Mouse (Mus musculus) intestine, embryonic 14.5 days (tissue): ENCODE measurements around the gene Cnpy3. TPM values are rescaled to one million over a fixed set of nuclear protein-coding genes. Genes with fewer than 3 reads are reported as not detected.

ENCODE experiments used
- ATAC-seq: fragments of 200-750 bp; cut with Nextera tagmentation; replicated peaks from 2 replicates; pipeline ENCODE4 v1.8.0; 2017; ENCODE audit warnings: low read depth, moderate number of reproducible peaks, moderate TSS enrichment, moderate library complexity; ENCODE audit not compliant: low FRiP score, low TSS enrichment
- DNase-seq: peaks from one replicate; pipeline ENCODE4 v3.0.0-alpha.2; 2018; ENCODE audit warnings: low spot score
- H3K27ac ChIP-seq: fragments of 300-500 bp; sonication (generic); 2 replicates; pipeline ENCODE4 v1.5.1; 2014; ENCODE audit warnings: low read depth, mild to moderate bottlenecking, control low read depth
- H3K27me3 ChIP-seq: fragments of 300-500 bp; sonication (generic); replicated peaks from 2 replicates; pipeline ENCODE4 v1.6.1; 2014; ENCODE audit warnings: low read length, control low read depth; ENCODE audit not compliant: control insufficient read depth, insufficient read depth
- H3K36me3 ChIP-seq: fragments of 300-500 bp; sonication (generic); 2 replicates; pipeline ENCODE4 v1.6.1; 2014; ENCODE audit warnings: low read length, control low read depth; ENCODE audit not compliant: control insufficient read depth, insufficient read depth
- H3K4me1 ChIP-seq: fragments of 300-500 bp; sonication (generic); replicated peaks from 2 replicates; pipeline ENCODE4 v1.6.1; 2014; ENCODE audit warnings: low read length, control low read depth, mixed read lengths; ENCODE audit not compliant: control insufficient read depth, insufficient read depth
- H3K4me2 ChIP-seq: fragments of 300-500 bp; sonication (generic); 2 replicates; pipeline ENCODE4 v1.6.1; 2014; ENCODE audit warnings: low read length
- H3K4me3 ChIP-seq: fragments of 300-500 bp; sonication (generic); 2 replicates; pipeline ENCODE4 v1.5.1; 2014; ENCODE audit warnings: low read depth, low read length, control low read depth, mixed read lengths
- H3K9ac ChIP-seq: fragments of 300-500 bp; sonication (generic); 2 replicates; pipeline ENCODE4 v1.6.1; 2014; ENCODE audit warnings: mild to moderate bottlenecking, low read length
- H3K9me3 ChIP-seq: fragments of 300-500 bp; sonication (generic); 2 replicates; pipeline ENCODE4 v1.6.1; 2016; ENCODE audit warnings: low read length, control low read depth; ENCODE audit not compliant: control insufficient read depth
- WGBS: fragments of 180-500 bp; shearing (Covaris S2); extraction: QIAGEN DNeasy Blood & Tissue Kit; methylation state at CpG from one replicate; pipeline ENCODE4 v1.1.7; 2014; 5-methylcytosine and 5-hydroxymethylcytosine counted together
- polyA plus RNA-seq: library from polyadenylated mRNA; unstranded; fragments of >200 nt; fragmentation: Nextera tagmentation; extraction: Ambion mirVana; gene quantifications from 2 replicates; pipeline ENCODE4 v1.2.1, GENCODE M21; 2014

Gene Cnpy3
- polyA plus RNA-seq, 1 experiment from 2014 or later: 69.0 TPM

DNA sequence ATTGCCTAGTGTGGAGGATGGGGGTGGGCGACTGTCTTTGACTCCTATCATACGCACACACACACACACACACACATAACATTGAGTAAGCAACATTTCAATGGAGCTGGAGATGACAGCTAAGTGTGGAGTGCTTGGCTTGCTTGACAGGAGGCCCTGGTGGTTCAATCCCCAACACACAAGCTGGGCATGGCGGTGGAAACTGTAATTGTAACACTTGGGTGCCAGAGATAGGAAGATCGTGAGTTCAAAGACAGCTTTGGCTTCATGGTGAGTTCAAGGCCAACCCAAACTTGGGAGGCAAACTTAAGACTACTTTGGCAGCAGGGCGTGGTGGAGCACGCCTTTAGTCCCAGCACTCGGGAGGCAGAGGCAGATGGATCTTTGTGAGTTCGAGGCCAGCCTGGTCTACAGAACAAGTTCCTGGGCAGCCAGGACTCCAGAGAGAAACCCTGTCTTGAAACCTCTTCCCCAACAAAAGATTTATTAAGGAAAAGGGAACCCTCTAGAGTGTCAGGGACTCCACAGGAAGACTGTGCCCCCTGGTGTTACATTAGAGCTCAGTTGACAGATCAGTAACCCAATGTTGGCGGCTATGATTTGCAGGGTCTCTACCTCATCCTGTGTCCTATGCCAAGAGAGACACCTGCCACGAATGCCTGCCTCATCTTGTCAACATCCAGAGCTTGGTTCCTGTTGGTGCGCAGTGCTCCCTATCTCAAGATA is 37.1 kb downstream of the Cnpy3 start:
- 94% methylated on average over 11 of the region's 11 CpGs for WGBS
- ATAC-seq (no peak), DNase-seq (no peak)
- Histone ChIP-seq H3K9ac (no peak overlapping the region), H3K9me3 (no peaks in the 10 kb centered on the region), H3K4me1 (peaks cover 11% of the 10 kb centered on the region; the same call in 1 of the 2 replicates), H3K27me3 (no peaks in the 10 kb centered on the region), H3K36me3 (peaks cover 30% of the 10 kb centered on the region), H3K4me2 (no peak overlapping the region), H3K27ac (no peak overlapping the region), H3K4me3 (no peak overlapping the region)

DNA sequence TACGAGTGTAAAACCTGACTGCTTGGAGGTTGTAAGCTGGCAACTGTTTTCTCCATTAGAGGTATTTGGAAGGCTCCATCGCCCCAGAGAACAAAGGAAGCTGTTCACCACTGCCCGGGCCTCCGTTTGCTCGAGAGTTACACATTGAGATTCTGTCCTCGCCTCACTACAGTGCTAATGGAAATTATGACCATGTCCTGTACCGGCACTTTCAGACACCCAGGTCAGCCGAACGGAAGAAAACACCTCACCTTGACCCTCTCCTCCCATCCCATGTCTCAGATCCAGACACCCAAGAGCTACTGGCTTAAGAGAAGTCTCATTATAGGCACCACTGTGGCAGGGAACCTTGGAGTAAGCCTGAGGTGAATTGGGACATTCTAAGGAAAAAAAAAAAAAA is 38.2 kb downstream of the Cnpy3 start:
- no peak for DNase-seq
- no peak for ATAC-seq
- Histone ChIP-seq H3K27me3 (no peaks in the 10 kb centered on the region), H3K4me1 (peaks cover 11% of the 10 kb centered on the region; the same call in 1 of the 2 replicates), H3K9me3 (no peaks in the 10 kb centered on the region), H3K36me3 (peaks cover 30% of the 10 kb centered on the region), H3K27ac (no peak overlapping the region), H3K4me3 (no peak overlapping the region), H3K9ac (no peak overlapping the region), H3K4me2 (no peak overlapping the region)
- 88% methylated on average over 9 of the region's 9 CpGs for WGBS

DNA sequence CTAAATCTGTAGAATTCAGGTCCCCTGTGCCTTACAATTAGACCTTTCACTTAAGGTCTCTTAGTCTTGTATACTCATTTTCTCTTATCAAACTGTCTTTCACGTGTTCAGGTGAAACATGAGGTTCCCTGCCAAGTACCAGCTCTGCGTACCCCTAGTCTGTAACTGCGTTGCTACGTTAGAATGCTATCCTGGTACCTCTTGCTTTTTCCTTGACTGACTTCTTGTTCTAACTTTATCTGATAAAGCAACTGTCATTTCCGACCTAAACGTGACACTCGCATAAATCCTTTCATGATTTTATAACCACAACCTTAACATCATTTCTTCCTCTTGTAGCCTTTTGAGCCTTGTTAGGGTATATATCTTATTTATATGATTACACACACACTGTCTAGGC is 39.6 kb downstream of the Cnpy3 start:
- 69% methylated on average over 7 of the region's 7 CpGs for WGBS
- DNase-seq (no peak), ATAC-seq (no peak)
- Histone ChIP-seq H3K36me3 (peaks cover 30% of the 10 kb centered on the region), H3K27me3 (no peaks in the 10 kb centered on the region), H3K4me3 (peak overlapping the region; percentile 72), H3K9ac (peak overlapping the region; percentile 88), H3K4me2 (peak overlapping the region; percentile 97), H3K4me1 (peaks cover 11% of the 10 kb centered on the region; the same call in 1 of the 2 replicates), H3K9me3 (no peaks in the 10 kb centered on the region), H3K27ac (no peak overlapping the region)

DNA sequence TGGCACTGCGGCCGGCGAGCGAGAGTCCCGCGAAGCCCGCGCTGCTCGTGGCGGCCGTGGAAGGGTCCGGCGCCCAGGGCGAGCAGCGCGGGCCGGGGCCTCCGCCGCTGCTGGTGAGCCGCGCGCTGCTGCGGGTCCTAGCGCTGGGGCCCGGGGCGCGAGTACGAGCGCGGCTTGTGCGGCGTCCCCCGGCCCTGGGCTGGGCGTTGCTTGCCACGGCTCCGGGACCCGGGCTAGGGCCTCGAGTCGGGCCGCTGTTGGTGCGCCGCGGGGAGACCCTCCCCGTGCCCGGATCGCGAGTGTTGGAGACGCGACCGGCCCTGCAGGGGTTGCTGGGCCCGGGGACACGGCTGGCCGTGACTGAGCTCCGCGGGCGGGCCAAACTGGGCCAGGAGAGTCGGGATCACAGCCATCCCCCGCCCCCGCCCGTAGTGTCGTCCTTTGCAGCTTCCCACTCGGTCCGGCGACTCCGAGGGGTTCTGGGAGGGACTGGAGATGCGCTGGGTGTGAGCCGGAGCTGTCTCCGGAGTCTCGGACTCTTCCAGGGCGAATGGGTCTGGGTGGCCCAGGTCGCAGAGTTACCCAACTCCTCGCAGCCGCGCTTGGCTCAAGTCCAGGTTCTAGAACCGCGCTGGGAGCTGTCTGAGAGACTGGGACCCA is 40.3 kb downstream of the Cnpy3 start:
- peak overlapping the region; percentile 72 for H3K4me3 ChIP-seq
- peak overlapping the region; percentile 88 for H3K9ac ChIP-seq
- peak overlapping the region; percentile 23; the same call in 1 of the 2 replicates for H3K27ac ChIP-seq
- 1% methylated on average over 60 of the region's 76 CpGs for WGBS
- H3K9me3 ChIP-seq: no peaks in the 10 kb centered on the region
- H3K4me2 ChIP-seq: peak overlapping the region; percentile 97
- no peaks in the 10 kb centered on the region for H3K27me3 ChIP-seq
- peaks cover 11% of the 10 kb centered on the region; the same call in 1 of the 2 replicates for H3K4me1 ChIP-seq
- DNase-seq: peak; percentile 62
- ATAC-seq: peak; percentile 66
- H3K36me3 ChIP-seq: peaks cover 30% of the 10 kb centered on the region

DNA sequence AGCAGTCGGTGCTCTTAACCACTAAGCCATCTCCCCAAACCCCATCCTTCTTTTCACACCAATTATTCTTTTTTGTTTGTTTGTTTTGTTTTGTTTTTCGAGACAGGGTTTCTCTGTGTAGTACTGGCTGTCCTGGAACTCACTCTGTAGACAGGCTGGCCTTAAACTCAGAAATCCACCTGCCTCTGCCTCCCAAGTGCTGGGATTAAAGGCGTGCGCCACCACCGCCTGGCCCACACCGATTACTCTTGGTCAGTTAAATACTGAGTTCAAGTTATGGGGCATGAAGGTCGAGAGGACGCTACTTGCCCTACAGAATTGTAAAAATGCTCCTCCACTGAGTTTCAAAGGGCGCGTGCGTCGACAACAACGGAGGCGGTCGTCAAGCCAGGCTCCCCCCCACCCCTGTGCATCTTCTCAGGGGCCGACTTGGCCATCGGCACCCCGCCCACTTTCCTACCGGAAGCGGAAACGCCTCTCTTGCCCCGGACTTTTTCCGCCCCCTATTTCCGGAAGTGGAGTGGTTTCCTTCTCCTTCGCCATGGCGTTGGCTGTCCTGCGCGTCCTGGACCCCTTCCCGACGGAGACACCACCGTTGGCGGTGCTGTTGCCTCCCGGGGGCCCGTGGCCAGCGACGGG is 40.9 kb downstream of the Cnpy3 start, which contains the start of gene Pex6:
Gene Pex6 (plus strand): TSS at position 505 of the 639 bp plus-strand sequence.
- Histone ChIP-seq H3K36me3 (peaks cover 27% of the 10 kb centered on the region), H3K4me3 (peak within 1 kb of the TSS; percentile 72), H3K9ac (peak within 1 kb of the TSS; percentile 88), H3K9me3 (no peaks in the 10 kb centered on the region), H3K27me3 (no peaks in the 10 kb centered on the region), H3K27ac (peak within 1 kb of the TSS; percentile 23; the same call in 1 of the 2 replicates), H3K4me1 (peaks cover 11% of the 10 kb centered on the region; the same call in 1 of the 2 replicates), H3K4me2 (peak within 1 kb of the TSS; percentile 97)
- ATAC-seq (peak; percentile 86), DNase-seq (peak; percentile 94)
- 8% methylated on average over 36 of the region's 36 CpGs for WGBS

DNA sequence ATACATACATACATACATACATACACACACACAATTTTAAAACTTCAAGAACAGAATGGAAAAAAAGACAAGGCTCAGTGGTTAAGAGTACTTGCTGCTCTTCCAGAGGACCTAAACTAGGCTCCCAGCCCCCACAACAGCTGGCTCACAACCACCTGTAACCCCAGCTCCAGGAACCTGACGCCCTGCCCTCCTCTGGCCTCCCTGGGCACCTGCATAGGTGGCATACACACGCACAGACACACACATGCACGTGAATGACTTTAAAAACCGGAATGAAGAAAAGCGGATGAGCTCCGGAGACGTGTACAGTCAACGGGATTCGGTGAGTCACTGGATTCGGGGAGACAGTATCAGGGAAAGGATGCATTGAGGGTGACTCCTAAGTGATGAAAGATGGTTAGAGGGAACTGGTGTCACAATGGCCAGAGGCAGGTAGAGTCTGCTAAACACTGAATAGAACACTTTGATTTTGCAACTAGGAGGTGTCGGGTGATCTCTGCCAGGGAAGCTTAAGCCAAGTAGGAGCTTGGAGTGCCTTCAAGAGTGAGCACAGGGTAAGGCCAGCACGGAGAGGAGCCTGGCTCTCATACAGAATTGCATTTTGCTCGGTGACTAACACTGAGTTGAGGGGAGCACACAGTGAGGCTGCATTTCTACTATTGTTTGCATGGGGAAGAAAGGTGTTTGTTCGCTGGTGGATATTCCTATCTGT is 45.5 kb downstream of the Cnpy3 start:
- H3K4me1 ChIP-seq: peaks cover 14% of the 10 kb centered on the region
- no peaks in the 10 kb centered on the region for H3K36me3 ChIP-seq
- ATAC-seq (no peak), DNase-seq (no peak)
- H3K9me3 ChIP-seq: no peaks in the 10 kb centered on the region
- H3K4me3 ChIP-seq: no peak overlapping the region
- H3K4me2 ChIP-seq: no peak overlapping the region
- H3K9ac ChIP-seq: no peak overlapping the region
- H3K27ac ChIP-seq: no peak overlapping the region
- WGBS: 93% methylated on average over 14 of the region's 14 CpGs
- H3K27me3 ChIP-seq: no peaks in the 10 kb centered on the region

DNA sequence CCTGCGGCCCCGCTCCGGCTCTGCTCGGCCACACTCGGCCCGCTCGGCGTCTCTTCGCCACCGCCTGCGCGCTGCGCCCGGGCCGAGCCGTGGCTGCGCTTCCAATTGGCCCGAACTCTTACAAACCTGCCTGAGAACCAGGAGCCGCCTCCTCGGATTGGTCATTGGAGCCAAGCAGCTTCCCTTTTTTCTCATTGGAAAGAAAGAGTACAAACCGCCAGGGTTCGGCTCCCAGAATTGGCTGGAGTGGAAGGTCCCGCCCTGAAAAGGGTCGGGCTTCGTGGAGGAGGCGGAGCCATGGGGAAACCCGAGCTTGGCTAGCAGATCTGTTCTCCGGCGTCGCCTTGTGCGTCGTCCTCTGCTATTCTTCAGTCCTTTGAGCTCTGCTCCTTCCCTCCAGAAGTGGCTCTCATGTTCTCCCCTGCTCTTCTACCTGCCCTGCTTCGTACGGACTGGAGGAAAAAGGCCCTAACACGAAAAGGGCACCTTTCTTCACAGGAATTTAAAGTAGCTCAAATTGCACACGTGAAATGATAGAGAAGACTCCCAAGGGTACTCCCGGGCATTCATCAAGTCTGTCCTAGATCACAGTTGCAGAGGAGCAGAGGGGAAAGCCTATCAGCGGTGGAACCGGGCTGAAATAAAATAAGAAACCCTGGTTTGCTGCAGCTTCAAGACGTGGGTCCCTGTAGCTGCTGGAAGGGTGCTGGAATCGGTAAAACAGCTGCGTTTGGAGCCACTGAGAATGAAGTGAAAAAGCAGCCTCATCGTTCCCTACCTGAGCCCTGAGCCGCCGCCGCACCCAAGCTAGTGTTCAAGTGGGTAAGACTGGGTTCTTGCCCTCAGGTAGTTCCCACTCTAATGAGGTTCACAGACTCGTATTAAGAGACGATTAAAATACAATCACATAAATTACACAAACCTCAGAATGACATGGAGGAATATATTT is 46.9 kb downstream of the Cnpy3 start, which contains the start of gene Ppp2r5d:
Gene Ppp2r5d (minus strand): TSS at position 225 of the 949 bp plus-strand sequence.
- H3K9me3 ChIP-seq: no peaks in the 10 kb centered on the region
- H3K4me1 ChIP-seq: peaks cover 20% of the 10 kb centered on the region
- under 1% methylated on average over 48 of the region's 48 CpGs for WGBS
- DNase-seq: peak; percentile 94
- peak; percentile 95 for ATAC-seq
- H3K4me2 ChIP-seq: peak within 1 kb of the TSS; percentile 86
- no peaks in the 10 kb centered on the region for H3K27me3 ChIP-seq
- peak within 1 kb of the TSS; percentile 84 for H3K4me3 ChIP-seq
- peak within 1 kb of the TSS; percentile 93 for H3K27ac ChIP-seq
- 0 out of 2 replicates have a peak, but pooled peaks cover 6% of the 10 kb centered on the region for H3K36me3 ChIP-seq
- H3K9ac ChIP-seq: peak within 1 kb of the TSS; percentile 81
